Mouse (Mus musculus) E14TG2a.4 (cell line): ENCODE measurements around the gene Klra17.

Experiments used
- CTCF ChIP-seq: conservative IDR thresholded peaks from 2 replicates; pipeline ENCODE4 v1.5.1; 2014; ENCODE audit warnings: low read length
- NANOG ChIP-seq: IDR thresholded peaks from 2 replicates; pipeline ENCODE4 v1.6.1; 2014; ENCODE audit warnings: borderline replicate concordance, low read length, mixed read lengths

GRCm38 (mm10) chr6:129882525-129882924, 6.1 kb upstream of the Klra17 start:
- no peak for TF ChIP-seq CTCF
- TF ChIP-seq NANOG: no peak
